In genomic region chr4:135986943-135987710, GRCm38 (mm10) we compare ENCODE assay signal across 8 mouse cellular contexts. TPM values are rescaled to one million over a fixed set of nuclear protein-coding genes. Genes with fewer than 3 reads are reported as not detected.
DNase-seq lines count a peak whose midpoint lies in the region; ATAC-seq and TF ChIP-seq lines count a peak whose summit lies in the region.

TSS of gene Pithd1 (minus strand) at chr4:135987264.

- H3K36me3 ChIP-seq in G1E (replicated peaks) = peaks cover 36% of the 10 kb centered on the region
- H3K36me3 ChIP-seq in forebrain, postnatal 0 days (ENCODE audit: insufficient read depth) = peaks cover 6% of the 10 kb centered on the region; the same call in 1 of the 2 replicates
- H3K36me3 ChIP-seq in lung, embryonic 15.5 days = peaks cover 25% of the 10 kb centered on the region

- no peak for TF ChIP-seq CTCF in G1E (IDR thresholded peaks at IDR 0.05; ENCODE audit: low read depth, low read length)
- TF ChIP-seq CTCF in forebrain, postnatal 0 days (IDR thresholded peaks at IDR 0.05; ENCODE audit: low read depth) = peak; percentile 51

- H3K4me3 ChIP-seq in G1E (ENCODE audit: low read depth, low read length) = peak within 1 kb of the TSS; percentile 98
- peak within 1 kb of the TSS; percentile 86 for H3K4me3 ChIP-seq in forebrain, postnatal 0 days (ENCODE audit: low read depth, low read length)
- H3K4me3 ChIP-seq in lung, embryonic 15.5 days = peak within 1 kb of the TSS; percentile 87

- peak; percentile 86 for DNase-seq in G1E (ENCODE audit: low spot score)
- DNase-seq in cerebellum, adult 18-20 months = peak; percentile 86 to 97
- DNase-seq in forebrain, postnatal 0 days = peak; percentile 97
- DNase-seq in heart, postnatal 4 days = peak; percentile 95
- peak; percentile 82 to 91 for DNase-seq in layer of hippocampus, adult 8-10 months (ENCODE audit: low spot score in 2 of 2)
- peak; percentile 84 for DNase-seq in ovary, adult 18-20 months (ENCODE audit: low spot score)
- peak; percentile 94 for DNase-seq in thymus, postnatal 0 days (ENCODE audit: low spot score)

- peak within 1 kb of the TSS; percentile 91 for H3K9ac ChIP-seq in forebrain, postnatal 0 days
- peak within 1 kb of the TSS; percentile 95 for H3K9ac ChIP-seq in lung, embryonic 15.5 days

- peaks cover 3% of the 10 kb centered on the region for H3K9me3 ChIP-seq in G1E (replicated peaks)
- no peaks in the 10 kb centered on the region for H3K9me3 ChIP-seq in forebrain, postnatal 0 days (ENCODE audit: low read length)
- no peaks in the 10 kb centered on the region for H3K9me3 ChIP-seq in lung, embryonic 15.5 days

- H3K27ac ChIP-seq in forebrain, postnatal 0 days (ENCODE audit: low read depth, low read length) = peak within 1 kb of the TSS; percentile 81
- peak within 1 kb of the TSS; percentile 81 for H3K27ac ChIP-seq in lung, embryonic 15.5 days

- ATAC-seq in G1E (ENCODE audit: extremely low read depth, insufficient number of reproducible peaks, low FRiP score, poor library complexity, severe bottlenecking) = peak; percentile 36
- ATAC-seq in forebrain, postnatal 0 days = peak; percentile 95
- peak; percentile 89 for ATAC-seq in lung, embryonic 15.5 days (ENCODE audit: borderline replicate concordance, extremely low read depth, low FRiP score, low TSS enrichment)

- peak within 1 kb of the TSS; percentile 95 for H3K4me2 ChIP-seq in forebrain, postnatal 0 days (ENCODE audit: low read depth)
- H3K4me2 ChIP-seq in lung, embryonic 15.5 days = peak within 1 kb of the TSS; percentile 88

- H3K4me1 ChIP-seq in G1E (ENCODE audit: insufficient read depth, low read depth, low read length) = peaks cover 52% of the 10 kb centered on the region
- H3K4me1 ChIP-seq in forebrain, postnatal 0 days (ENCODE audit: insufficient read depth) = peaks cover 12% of the 10 kb centered on the region; the same call in 1 of the 2 replicates
- H3K4me1 ChIP-seq in lung, embryonic 15.5 days = peaks cover 18% of the 10 kb centered on the region

- no peaks in the 10 kb centered on the region for H3K27me3 ChIP-seq in G1E (ENCODE audit: insufficient read depth, low read length)
- no peaks in the 10 kb centered on the region for H3K27me3 ChIP-seq in forebrain, postnatal 0 days (ENCODE audit: insufficient read depth, low read length)
- H3K27me3 ChIP-seq in lung, embryonic 15.5 days = no peaks in the 10 kb centered on the region

- 3% methylated on average over 72 of the region's 81 CpGs for WGBS in forebrain, postnatal 0 days
- WGBS in lung, embryonic 15.5 days = under 1% methylated on average over 62 of the region's 81 CpGs

RNA-seq across cellular contexts. Expression of gene Pithd1, which starts in this region (rescaled TPM):
- 26.1 and 34.9 TPM in 2 replicates for total RNA-seq in G1E (2014; fragmentation: Nextera tagmentation)
- 51.0 and 60.9 TPM in 2 replicates for total RNA-seq in G1E (2017)
- polyA plus RNA-seq in G1E (2012) = 41.0 and 71.7 TPM in 2 replicates
- total RNA-seq in forebrain, postnatal 0 days (2014; rRNA removed) = 62.8 and 64.2 TPM in 2 replicates
- polyA plus RNA-seq in forebrain, postnatal 0 days (2015; fragmentation: Nextera tagmentation; extraction: Ambion mirVana) = 82.2 and 93.3 TPM in 2 replicates
- 10 to 100 TPM; 17.1 to 18.3 TPM for total RNA-seq in heart, postnatal 4 days (2021)
- total RNA-seq in layer of hippocampus, adult 8-10 months (2022) = 10 to 100 TPM; 79.8 to 89.2 (median 83.7) TPM
- 50.1 and 59.7 TPM in 2 replicates for polyA plus RNA-seq in lung, embryonic 15.5 days (2015; fragmentation: Nextera tagmentation; extraction: Ambion mirVana)
- polyA plus RNA-seq in thymus, postnatal 0 days (2015; fragmentation: Nextera tagmentation; extraction: Ambion mirVana) = 174 and 180 TPM in 2 replicates

Comparison
In these comparisons a context has a peak if more than half of its experiments do, and no peak if none do; other contexts are left out.
1. Peak in every context shown above with its lines: DNase-seq, ATAC-seq, H3K4me3 ChIP-seq and H3K27ac ChIP-seq.
2. ATAC-seq: peak in every context shown above with its lines; median percentile 95 in forebrain, postnatal 0 days; 89 in lung, embryonic 15.5 days; 36 in G1E.